In genomic region chr15:85070561-85070960, GRCm38 (mm10) we compare ENCODE assay signal across 9 mouse cellular contexts. TPM values are rescaled to one million over a fixed set of nuclear protein-coding genes. Genes with fewer than 3 reads are reported as not detected.
DNase-seq lines count a peak whose midpoint lies in the region; ATAC-seq and TF ChIP-seq lines count a peak whose summit lies in the region.
"Had no signal": no experiment of that assay in that cellular context is flagged by ENCODE, and none has a peak within 500 bp of the region (broad histone marks: within the 10 kb centered on the region; RNA-seq: fewer than 3 reads in every experiment).

No protein-coding gene starts in this region.

- no peaks in the 10 kb centered on the region for H3K27me3 ChIP-seq in hindbrain, embryonic 11.5 days (ENCODE audit: control insufficient read depth, insufficient read depth, low read length)
- H3K27me3 ChIP-seq in hindbrain, embryonic 12.5 days, result no peaks in the 10 kb centered on the region
- H3K27me3 ChIP-seq in C2C12 (ENCODE audit: control insufficient read depth, insufficient read depth, insufficient read length), result no peaks in the 10 kb centered on the region

- H3K79me3 ChIP-seq in C2C12 (ENCODE audit: low read depth), result no peaks in the 10 kb centered on the region

- H3K36me3 ChIP-seq in hindbrain, embryonic 11.5 days (ENCODE audit: control insufficient read depth, insufficient read depth, low read length), result no peaks in the 10 kb centered on the region
- no peaks in the 10 kb centered on the region for H3K36me3 ChIP-seq in hindbrain, embryonic 12.5 days
- H3K36me3 ChIP-seq in C2C12 (ENCODE audit: control insufficient read depth, insufficient read depth), result peaks cover 5% of the 10 kb centered on the region

- H3K4me1 ChIP-seq in hindbrain, embryonic 11.5 days (replicated peaks; ENCODE audit: control insufficient read depth, insufficient read depth, low read length), result no peaks in the 10 kb centered on the region
- H3K4me1 ChIP-seq in hindbrain, embryonic 12.5 days, result no peaks in the 10 kb centered on the region
- H3K4me1 ChIP-seq: megakaryocyte, embryonic 14.5 days had no signal

- H3K79me2 ChIP-seq in C2C12 (ENCODE audit: control insufficient read depth, insufficient read depth), result no peaks in the 10 kb centered on the region

- H3K4me2 ChIP-seq in hindbrain, embryonic 11.5 days (replicated peaks; ENCODE audit: low read depth, low read length), result no peak overlapping the region
- no peak overlapping the region for H3K4me2 ChIP-seq in hindbrain, embryonic 12.5 days (replicated peaks)

- ATAC-seq in hindbrain, embryonic 11.5 days (ENCODE audit: low FRiP score), result no peak
- no peak for ATAC-seq in hindbrain, embryonic 12.5 days (ENCODE audit: low FRiP score)

- DNase-seq in hindbrain, embryonic 11.5 days (ENCODE audit: low spot score), result peak; percentile 66
- DNase-seq in NIH3T3 (ENCODE audit: low read depth), result peak; percentile 77
- DNase-seq in embryo, embryonic 11 days, result peak; percentile 70
- DNase-seq in kidney, postnatal 4 days, result peak; percentile 28 to 46
- DNase-seq in mesoderm, embryonic 11.5 days (ENCODE audit: low read depth, low spot score), result peak; percentile 56
- no peak for DNase-seq in urinary bladder, postnatal 25 days (ENCODE audit: low spot score)

- peak; percentile 52 for TF ChIP-seq CTCF in C2C12 (IDR thresholded peaks at IDR 0.05; ENCODE audit: control insufficient read depth, insufficient read depth, insufficient read length)

- no peak overlapping the region for H3K9ac ChIP-seq in hindbrain, embryonic 11.5 days (ENCODE audit: low read depth, low read length)
- H3K9ac ChIP-seq in hindbrain, embryonic 12.5 days, result no peak overlapping the region

- H3K4me3 ChIP-seq in hindbrain, embryonic 11.5 days (ENCODE audit: low read depth, low read length), result no peak overlapping the region
- H3K4me3 ChIP-seq in hindbrain, embryonic 12.5 days, result no peak overlapping the region
- no peak overlapping the region for H3K4me3 ChIP-seq in C2C12 (ENCODE audit: insufficient read depth, poor library complexity, severe bottlenecking)
- H3K4me3 ChIP-seq: megakaryocyte, embryonic 14.5 days had no signal

- H3K9me3 ChIP-seq in hindbrain, embryonic 11.5 days (ENCODE audit: control insufficient read depth, low read length), result no peaks in the 10 kb centered on the region
- H3K9me3 ChIP-seq in hindbrain, embryonic 12.5 days (replicated peaks), result no peaks in the 10 kb centered on the region
- H3K9me3 ChIP-seq: megakaryocyte, embryonic 14.5 days had no signal

- no peak overlapping the region for H3ac ChIP-seq in C2C12 (ENCODE audit: control insufficient read depth, insufficient read length, low read depth)

- no peak overlapping the region for H3K27ac ChIP-seq in hindbrain, embryonic 11.5 days (ENCODE audit: low read depth, low read length)
- H3K27ac ChIP-seq in hindbrain, embryonic 12.5 days, result no peak overlapping the region

- 43% methylated on average over 2 of the region's 2 CpGs for WGBS in hindbrain, embryonic 11.5 days
- WGBS in hindbrain, embryonic 12.5 days, result 39% methylated on average over 2 of the region's 2 CpGs

TF ChIP-seq in C2C12, 6 proteins besides CTCF, POLR2A, EP300 and RAD21:
- peak; percentile 0 for TF ChIP-seq CEBPB (IDR thresholded peaks at IDR 0.05; ENCODE audit: low read depth)
- TF ChIP-seq MYOD1 (IDR thresholded peaks at IDR 0.05; ENCODE audit: control insufficient read depth, insufficient read length, low read depth), result no peak
TF ChIP-seq in C2C12: peak in this region for 1.

RNA-seq across cellular contexts. Expression of gene Fam118a, which starts 41.8 kb away (rescaled TPM):
- 27.8 and 29.5 TPM in 2 replicates for polyA plus RNA-seq in hindbrain, embryonic 11.5 days (2014; fragmentation: Nextera tagmentation; extraction: Ambion mirVana)
- polyA plus RNA-seq in hindbrain, embryonic 12.5 days (2016; fragmentation: Nextera tagmentation; extraction: Ambion mirVana), result 22.2 and 24.5 TPM in 2 replicates
- polyA plus RNA-seq in C2C12 (2012; fragmentation: generic; extraction: Trizol), result 24.5 TPM

RNA-seq across cellular contexts. Expression of gene Upk3a, which starts 53.6 kb away (rescaled TPM):
- polyA plus RNA-seq in hindbrain, embryonic 11.5 days (2014; fragmentation: Nextera tagmentation; extraction: Ambion mirVana), result not detected in 2 replicates
- polyA plus RNA-seq in hindbrain, embryonic 12.5 days (2016; fragmentation: Nextera tagmentation; extraction: Ambion mirVana), result 0.19 and 0.21 TPM in 2 replicates
- not detected for polyA plus RNA-seq in C2C12 (2012; fragmentation: generic; extraction: Trizol)
